Mouse (Mus musculus) effector memory CD4-positive, alpha-beta T cell, adult 5 months (primary cell): ENCODE measurements around the gene Cd2. TPM values are rescaled to one million over a fixed set of nuclear protein-coding genes. Genes with fewer than 3 reads are reported as not detected.

Source experiments
- polyA plus RNA-seq: library from polyadenylated mRNA; unstranded; fragments of 100-300 nt; shearing (Covaris generic); gene quantifications from one replicate; pipeline ENCODE4 v1.2.1, GENCODE M21; 2017

Cd2 gene
- polyA plus RNA-seq, result 1,042 TPM

DNA sequence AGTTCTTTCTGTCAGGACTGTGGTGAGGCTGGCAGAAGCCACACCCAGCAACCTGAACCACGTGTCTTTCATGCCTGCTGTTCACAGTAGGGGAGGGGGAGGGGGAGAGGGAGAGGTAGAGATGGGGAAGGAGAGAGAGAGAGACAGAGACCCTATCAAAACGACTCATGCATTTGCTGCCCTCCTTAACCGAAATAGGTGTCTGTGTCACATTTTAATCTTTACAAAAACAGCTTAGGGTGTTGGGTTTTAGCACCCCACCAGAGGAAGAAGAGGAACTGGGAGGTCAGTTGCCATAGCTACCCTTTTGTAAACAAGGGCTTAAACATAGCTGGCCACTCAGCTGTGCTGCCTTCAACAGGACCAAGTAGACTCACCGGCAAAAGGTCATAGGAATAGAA, at the start of gene Cd2:
Gene Cd2, minus strand, starts transcription at position 29 of the 401 bp plus-strand sequence.

Other genes with a start within 250 kb of the Cd2 start
- 1.3 TPM for gene Ptgfrn, start 177.7 kb downstream of the Cd2 start, polyA plus RNA-seq
- gene Igsf3, start 89.1 kb upstream of the Cd2 start, polyA plus RNA-seq, result 0.74 TPM